Mouse (Mus musculus): ENCODE measurements around the gene Ggcx.

Ggcx gene

DNA sequence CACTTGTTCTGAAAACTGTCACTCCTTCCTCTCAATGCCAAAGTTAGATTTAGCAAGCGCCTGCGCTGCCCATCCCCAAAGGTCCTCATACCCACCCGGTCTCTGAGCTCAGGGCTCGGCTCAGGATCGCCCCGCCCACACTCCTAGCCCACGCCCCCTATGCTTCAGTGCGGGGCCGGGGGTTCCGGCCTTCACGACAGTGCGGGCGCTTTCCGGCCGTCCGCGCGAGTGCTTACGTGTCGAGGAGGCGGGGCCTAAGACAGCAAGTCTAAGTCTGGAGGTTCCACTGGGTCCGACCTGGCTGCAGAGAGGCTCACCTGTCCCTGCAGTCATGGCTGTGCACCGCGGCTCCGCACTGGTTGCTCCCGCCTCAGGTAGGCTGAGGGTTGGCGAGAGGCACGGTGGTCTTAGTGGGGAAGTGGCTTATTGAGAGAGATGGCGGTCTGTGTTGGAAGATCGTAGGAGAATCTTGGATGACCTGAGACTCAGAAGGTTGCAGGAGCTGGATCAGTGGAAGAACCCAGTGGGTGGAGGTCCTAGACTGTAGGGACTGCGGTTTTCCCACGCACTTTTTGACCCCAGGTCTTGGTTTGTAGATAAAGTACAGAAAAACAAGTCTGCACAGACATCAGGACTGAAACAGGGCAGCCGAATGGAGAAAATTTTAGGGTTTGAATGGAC, at the start of gene Ggcx:
Gene Ggcx, plus strand, starts transcription at position 233 of the 681 bp plus-strand sequence.
- DNase-seq, result peak; percentile 96 to 97

DNA sequence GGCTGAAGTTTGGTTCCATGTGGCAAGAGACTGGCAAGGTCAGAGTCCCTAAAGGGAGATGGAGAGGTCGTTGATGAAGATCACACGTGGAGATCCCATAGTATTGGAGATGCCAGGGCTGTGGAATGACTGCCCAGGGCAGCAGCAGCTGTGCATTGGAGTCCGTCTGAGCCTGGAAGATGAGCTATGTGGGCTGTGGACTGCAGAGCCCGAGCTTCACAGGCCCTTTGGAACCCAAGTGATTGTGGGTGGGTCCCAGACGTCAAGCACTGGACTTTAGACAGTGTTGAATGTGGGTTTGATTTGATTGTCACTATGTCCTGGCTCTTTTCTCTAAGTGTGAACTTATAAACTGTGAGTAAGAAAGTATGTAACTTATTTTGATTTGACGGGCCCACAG, 49.1 kb upstream of the Ggcx start:
- no peak for DNase-seq

- DNase-seq, result no peak
These were observed 47.8 kb upstream of the Ggcx start for GRCm38 (mm10) chr6:72366304-72366703.

GRCm38 (mm10) chr6:72366844-72367443, 47.2 kb upstream of the Ggcx start, which contains the start of gene Rnf181:
Rnf181 (minus strand) TSS chr6:72366956.
- DNase-seq, result no peak

GRCm38 (mm10) chr6:72367460-72367974, 46.6 kb upstream of the Ggcx start:
- DNase-seq, result no peak

DNA sequence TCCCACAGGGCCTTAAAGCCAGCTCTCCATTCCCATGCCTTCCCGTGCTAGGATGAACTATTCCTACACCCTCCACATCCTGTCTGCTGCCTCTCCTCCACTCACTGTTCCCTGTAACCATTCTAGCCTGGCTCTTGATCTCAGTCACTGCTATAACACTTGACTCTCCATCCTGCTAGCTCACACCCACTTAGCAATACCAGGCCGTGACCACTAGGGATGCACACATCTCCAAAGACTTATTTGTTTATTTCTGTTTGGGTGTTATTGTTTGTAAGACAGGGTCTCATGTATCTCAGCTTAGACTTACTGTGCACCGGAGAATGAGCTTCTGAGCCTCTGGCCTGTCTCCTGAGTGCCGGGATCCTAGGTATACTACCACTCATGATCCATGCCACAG, 44.6 kb upstream of the Ggcx start:
- no peak for DNase-seq

DNA sequence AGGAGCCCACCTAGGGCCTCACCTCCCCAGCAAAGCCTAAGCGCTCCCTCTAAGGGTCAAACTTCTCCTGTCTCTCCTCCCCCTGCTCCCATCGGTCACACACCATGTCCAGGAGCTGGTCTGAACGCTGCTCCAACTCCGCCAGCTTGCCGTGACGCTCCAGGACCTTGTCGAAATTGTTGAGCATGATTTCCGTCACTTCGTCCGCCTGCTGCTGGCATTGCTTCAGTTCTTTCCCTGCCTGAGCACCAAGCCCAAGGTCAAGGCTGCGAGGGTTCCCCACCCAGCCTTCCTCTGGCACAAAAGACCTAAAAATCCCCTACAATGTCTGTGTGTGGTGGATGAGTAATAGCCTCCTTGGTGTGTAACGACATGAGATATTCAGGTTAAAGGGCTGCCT, 44.0 kb upstream of the Ggcx start:
- DNase-seq, result no peak

DNA sequence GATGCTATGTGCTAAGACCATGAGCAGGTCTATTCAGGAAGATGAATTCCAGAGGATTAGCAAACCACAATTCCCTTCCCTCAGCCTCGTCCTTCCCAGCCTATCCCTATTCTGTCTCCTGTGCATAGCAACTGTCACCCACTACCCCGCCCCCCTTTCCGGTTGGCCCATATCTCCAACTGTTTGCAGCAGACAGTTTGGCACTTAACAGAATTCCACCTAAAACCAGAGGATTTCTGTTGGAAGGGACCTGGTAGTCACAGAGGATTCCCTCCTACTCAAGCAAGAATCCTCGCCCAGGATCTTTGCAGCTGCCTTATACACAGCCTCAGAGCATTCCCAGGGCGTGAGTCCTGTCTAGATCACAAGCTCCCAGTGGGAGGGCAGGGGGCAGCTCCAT, 43.0 kb upstream of the Ggcx start:
- no peak for DNase-seq

GRCm38 (mm10) chr6:72371571-72371970, 42.5 kb upstream of the Ggcx start:
- no peak for DNase-seq

DNA sequence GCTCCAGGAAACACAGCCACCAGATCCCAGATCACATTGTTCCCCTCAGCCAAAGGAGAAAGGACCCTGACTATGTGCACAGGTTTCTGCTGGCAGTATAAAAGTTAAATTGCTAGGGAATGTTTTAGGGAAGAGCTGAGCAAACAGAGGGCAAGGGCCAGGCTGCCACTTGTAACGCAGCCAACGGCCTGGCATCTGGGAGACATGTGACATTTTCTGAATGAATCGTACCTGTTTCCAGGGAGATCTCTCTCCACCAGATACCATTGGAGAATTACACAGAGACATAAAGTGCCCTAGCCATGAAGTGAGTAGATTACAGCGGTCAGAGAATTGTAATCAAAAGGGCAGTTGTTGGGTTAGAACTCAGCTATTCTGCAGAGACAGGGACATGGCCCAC, 40.9 kb upstream of the Ggcx start:
- DNase-seq, result no peak

DNA sequence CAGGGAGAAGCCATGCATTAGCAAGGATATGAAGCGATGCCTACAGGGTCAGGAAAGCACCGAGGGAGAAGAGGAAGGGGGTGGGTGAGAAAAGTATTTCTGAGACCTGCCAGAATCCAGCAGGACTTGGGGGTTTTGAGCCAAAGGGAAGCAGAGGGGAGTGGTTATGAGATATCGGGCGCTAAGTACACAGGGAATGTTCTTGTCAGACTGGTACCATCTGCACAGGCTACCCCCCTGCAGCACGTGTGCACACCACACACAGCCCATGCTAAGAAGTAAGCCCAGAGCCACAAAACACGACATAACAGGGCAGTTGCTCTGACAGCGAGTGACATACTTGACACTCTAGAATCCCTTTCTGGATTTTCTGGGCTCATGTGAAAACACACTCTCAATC, 39.9 kb upstream of the Ggcx start:
- DNase-seq, result no peak

- DNase-seq, result no peak
These were observed 39.1 kb upstream of the Ggcx start for GRCm38 (mm10) chr6:72374820-72375563.

DNA sequence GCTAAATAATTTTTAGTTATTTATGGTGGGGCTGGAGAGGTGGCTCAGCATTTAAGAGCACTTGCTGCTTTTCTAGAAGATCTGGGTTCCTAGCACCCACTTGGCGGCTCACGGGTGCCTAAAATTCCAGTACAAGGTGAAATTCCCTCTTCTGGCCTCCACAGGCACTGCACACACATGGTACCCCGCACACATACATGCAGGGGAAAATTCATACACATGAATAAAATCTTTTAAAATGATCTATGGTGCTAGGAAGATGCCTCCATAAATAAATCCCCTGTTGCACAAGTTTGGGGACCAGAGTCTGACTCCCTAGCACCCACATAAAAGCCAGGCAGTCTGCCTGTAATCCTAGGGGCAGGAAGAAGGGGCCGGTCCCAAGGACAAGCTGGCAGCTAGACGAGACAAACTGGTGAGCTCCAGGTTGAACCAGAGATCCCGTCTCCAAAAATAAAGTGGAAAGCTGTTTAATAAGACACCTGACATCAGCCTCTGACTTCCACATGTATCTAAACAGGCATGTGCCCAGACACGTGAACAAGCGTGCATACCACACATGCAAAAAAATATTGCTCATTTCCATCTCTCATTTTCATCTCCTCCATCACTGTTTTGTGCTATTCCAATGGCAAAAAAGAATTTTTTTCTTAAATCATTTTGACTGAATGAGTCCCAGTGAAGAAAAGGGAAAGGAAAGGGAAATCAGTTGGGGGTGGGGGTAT, 35.4 kb upstream of the Ggcx start:
- DNase-seq, result no peak

DNA sequence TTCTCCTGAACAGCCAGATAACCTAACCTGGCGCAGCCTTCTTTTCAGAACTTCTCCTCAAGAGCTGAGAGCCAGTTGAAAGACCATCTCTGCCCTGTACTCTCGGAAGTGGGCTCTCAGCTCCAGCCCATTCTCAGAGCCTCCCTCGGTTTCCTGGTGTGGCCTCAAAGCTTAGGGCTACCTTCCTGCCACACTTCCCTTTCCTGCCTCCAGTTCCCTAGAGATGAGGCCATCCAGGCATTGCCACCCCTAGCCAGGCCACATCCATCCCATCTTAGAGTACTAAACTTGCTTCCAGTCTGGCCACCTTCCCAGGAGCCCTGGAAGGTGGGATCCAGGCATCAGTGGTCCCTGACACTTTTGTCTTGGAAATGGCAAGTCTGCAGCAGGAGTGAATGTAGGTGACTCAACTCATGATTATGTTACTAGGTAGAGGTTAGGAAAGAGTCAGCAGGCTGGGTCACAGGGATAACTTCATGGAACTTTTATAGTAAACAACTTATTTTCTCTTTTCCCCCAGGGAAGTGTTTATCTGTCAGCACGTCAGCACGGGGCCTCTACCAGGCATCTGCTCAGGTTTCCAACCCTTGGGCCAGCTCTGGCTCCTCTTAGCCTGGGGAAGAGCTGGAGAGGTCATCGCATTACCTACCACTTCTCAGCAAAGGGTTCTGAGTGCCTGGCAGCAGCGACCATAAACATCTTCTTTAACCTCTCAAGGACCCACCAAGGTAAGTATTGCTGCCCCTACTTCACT, 34.6 kb upstream of the Ggcx start:
- DNase-seq, result no peak

DNA sequence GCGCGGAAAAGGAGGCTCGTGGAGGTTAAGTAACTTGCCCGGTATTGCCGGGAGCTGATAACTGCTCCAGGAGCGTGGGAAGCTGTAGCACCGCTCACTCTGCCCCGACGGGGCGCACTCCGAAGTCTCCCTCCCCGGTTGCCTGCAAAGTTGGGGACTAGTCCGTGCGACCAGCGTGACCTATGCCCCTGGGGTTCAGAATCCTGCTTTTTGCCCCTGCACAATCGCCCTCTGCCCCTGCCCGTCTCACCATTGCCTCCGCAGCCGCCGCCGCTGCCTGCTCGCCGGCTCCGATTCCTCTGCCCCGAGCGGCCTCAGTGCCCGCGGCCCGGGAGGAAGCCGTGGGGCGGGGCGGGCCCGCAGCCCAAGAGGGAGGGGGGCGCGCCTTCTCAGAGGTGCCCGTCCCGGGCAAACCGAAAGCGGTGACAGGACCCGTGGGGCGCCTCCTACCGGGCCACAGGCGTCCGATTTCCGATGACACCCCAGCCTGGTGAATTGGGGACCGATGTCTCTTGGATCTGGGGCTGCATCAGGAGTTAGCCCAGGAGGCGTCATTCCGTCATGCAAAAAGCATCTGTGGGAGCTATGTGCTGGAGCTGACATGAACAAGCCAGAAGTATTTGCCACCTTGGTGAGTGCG, 33.9 kb upstream of the Ggcx start, which contains the start of gene Vamp5:
Gene Vamp5, minus strand, starts transcription at position 338 of the 640 bp plus-strand sequence.
- DNase-seq, result peak; percentile 82 to 85

DNA sequence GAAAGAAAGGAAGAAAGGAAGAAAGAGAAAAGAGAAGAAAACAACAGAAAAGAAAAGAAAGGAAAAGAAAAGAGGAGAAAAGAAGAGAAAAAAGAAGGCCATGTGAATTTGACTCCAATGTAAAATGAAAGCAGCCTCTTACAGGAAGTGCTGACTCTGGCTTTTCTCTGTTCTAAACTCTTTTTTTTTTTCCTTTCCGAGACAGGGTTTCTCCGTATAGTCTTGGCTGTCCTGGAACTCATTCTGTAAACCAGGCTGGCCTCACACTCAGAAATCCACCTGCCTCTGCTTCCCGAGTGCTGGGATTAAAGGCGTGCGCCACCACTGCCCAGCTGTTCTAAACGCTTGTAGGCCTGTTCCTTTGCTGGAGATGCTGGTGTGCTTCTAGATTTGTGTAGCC, 31.6 kb upstream of the Ggcx start:
- no peak for DNase-seq

- no peak for DNase-seq
These were observed 30.8 kb upstream of the Ggcx start for GRCm38 (mm10) chr6:72383142-72383820.

- DNase-seq, result no peak
These were observed 30.2 kb upstream of the Ggcx start for GRCm38 (mm10) chr6:72383952-72384351.

DNA sequence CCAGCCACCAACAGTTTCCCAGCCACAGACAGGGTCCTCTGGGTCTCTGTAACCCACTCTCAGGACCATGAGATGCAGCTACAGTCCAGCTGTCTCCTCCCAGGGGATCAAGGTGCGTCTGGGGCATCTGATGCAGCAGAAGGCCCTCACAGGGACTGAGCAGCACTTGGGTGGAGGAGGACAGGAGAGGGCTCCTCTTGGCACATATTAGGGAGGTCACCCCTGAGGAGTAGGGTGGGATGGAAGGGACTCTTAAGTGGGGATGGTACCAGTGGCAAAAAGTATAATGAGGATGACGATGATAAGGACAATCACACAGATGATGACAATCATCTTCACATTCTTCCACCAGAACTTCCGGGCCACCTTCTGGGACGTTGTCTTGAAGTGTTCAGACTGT, 28.9 kb upstream of the Ggcx start:
- DNase-seq, result no peak

DNA sequence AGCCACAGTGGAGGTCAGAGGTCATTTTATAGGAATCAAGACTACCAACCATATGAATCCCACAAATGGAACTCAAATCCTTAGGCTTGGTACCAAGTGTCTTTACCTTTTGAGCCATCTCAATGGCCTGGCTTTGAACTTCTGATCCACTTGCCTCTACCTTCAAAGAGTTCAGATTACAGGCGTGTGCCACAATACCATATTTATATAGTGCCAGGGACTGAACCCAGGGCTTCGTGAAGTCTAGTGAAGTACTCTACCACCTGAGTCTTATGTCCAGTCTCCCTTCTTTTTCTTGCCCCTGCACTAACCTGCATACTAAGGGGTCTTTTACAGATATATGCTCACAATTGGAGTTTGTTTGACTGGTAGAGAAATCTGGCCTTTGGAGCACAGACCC, 27.5 kb upstream of the Ggcx start:
- DNase-seq, result no peak

GRCm38 (mm10) chr6:72387816-72388215, 26.3 kb upstream of the Ggcx start:
- no peak for DNase-seq
